Mouse (Mus musculus): ENCODE results near the gene Myo18a. TPM values are rescaled to one million over a fixed set of nuclear protein-coding genes. Genes with fewer than 3 reads are reported as not detected.

Gene Myo18a
- total RNA-seq, 1 experiment, result 33.3 TPM

DNA sequence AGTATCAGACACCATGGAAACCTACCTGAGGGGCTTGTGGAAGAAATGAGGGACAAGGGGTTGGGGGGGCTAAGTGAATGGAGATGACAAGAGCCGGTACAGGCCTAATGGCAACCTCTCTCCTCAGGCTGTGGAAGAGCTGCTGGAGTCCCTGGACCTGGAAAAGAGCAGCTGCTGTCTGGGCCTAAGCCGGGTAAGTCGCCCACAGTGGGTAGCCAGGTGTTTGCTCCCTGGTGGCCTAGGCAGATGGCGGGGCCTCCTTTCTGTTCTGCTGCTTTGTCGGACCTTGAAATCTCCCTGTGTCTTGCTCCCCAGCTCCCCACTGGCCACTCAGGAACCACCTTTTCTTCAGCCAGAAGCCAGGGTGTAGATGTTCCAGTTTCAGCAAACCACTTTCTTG, 73.2 kb downstream of the Myo18a start:
- H3K36me3 ChIP-seq (ENCODE audit: control insufficient read depth, insufficient read depth, low read length, poor library complexity, severe bottlenecking), result no peaks in the 10 kb centered on the region; the same call in 1 of the 2 replicates
- no peaks in the 10 kb centered on the region for H3K9me3 ChIP-seq (ENCODE audit: control insufficient read depth, insufficient read depth, low read depth, low read length)
- in situ Hi-C loops (cut with MboI; ENCODE audit: low sequenced_read_pairs in 2 of 2, unreplicated experiment in 2 of 2), result no loop called here
- no peak overlapping the region for H3K27ac ChIP-seq (ENCODE audit: insufficient read depth, low read depth, low read length, poor library complexity, severe bottlenecking)
- TF ChIP-seq MAFK (IDR thresholded peaks at IDR 0.05; ENCODE audit: insufficient read depth, low read depth, low read length), result no peak
- no peak for TF ChIP-seq ZNF384 (IDR thresholded peaks at IDR 0.05; ENCODE audit: low read depth, low read length)
- TF ChIP-seq ZC3H11A (IDR thresholded peaks at IDR 0.05; ENCODE audit: borderline replicate concordance, low read depth, low read length), result no peak
- TF ChIP-seq HCFC1 (IDR thresholded peaks at IDR 0.05; ENCODE audit: borderline replicate concordance, insufficient read depth, low read length), result no peak
- TF ChIP-seq CHD2 (IDR thresholded peaks at IDR 0.05; ENCODE audit: low read depth, low read length), result no peak
- DNase-seq (ENCODE audit: low read depth, low spot score), result no peak
- H3K9ac ChIP-seq (ENCODE audit: insufficient read depth, low read depth, low read length, poor library complexity, severe bottlenecking), result no peak overlapping the region
- H3K4me1 ChIP-seq (ENCODE audit: control insufficient read depth in 2 of 2, insufficient read depth in 2 of 2, low read length in 2 of 2, poor library complexity in 1 of 2), result peaks cover 0 to 10% of the 10 kb centered on the region in 2 experiments; a peak in 1 of 4 replicates
- no peak overlapping the region for H3K4me3 ChIP-seq (ENCODE audit: insufficient read depth in 1 of 2, low read depth in 1 of 2, low read length in 2 of 2, poor library complexity in 1 of 2, severe bottlenecking in 1 of 2)

GRCm38 (mm10) chr11:77836751-77837150, 73.7 kb downstream of the Myo18a start:
- Histone ChIP-seq H3K4me1 (ENCODE audit: control insufficient read depth in 2 of 2, insufficient read depth in 2 of 2, low read length in 2 of 2, poor library complexity in 1 of 2) (peaks cover 0 to 10% of the 10 kb centered on the region in 2 experiments; a peak in 1 of 4 replicates), H3K36me3 (ENCODE audit: control insufficient read depth, insufficient read depth, low read length, poor library complexity, severe bottlenecking) (peaks cover 1% of the 10 kb centered on the region; the same call in 1 of the 2 replicates), H3K4me3 (ENCODE audit: insufficient read depth in 1 of 2, low read depth in 1 of 2, low read length in 2 of 2, poor library complexity in 1 of 2, severe bottlenecking in 1 of 2) (no peak overlapping the region), H3K9me3 (ENCODE audit: control insufficient read depth, insufficient read depth, low read depth, low read length) (no peaks in the 10 kb centered on the region), H3K27ac (ENCODE audit: insufficient read depth, low read depth, low read length, poor library complexity, severe bottlenecking) (no peak overlapping the region), H3K9ac (ENCODE audit: insufficient read depth, low read depth, low read length, poor library complexity, severe bottlenecking) (no peak overlapping the region)
- no peak for DNase-seq (ENCODE audit: low read depth, low spot score)
- in situ Hi-C loops (cut with MboI; ENCODE audit: low sequenced_read_pairs in 2 of 2, unreplicated experiment in 2 of 2), result no loop called here
- TF ChIP-seq MAFK (IDR thresholded peaks at IDR 0.05; ENCODE audit: insufficient read depth, low read depth, low read length), result no peak
- TF ChIP-seq ZNF384 (IDR thresholded peaks at IDR 0.05; ENCODE audit: low read depth, low read length), result no peak
- no peak for TF ChIP-seq HCFC1 (IDR thresholded peaks at IDR 0.05; ENCODE audit: borderline replicate concordance, insufficient read depth, low read length)
- no peak for TF ChIP-seq ZC3H11A (IDR thresholded peaks at IDR 0.05; ENCODE audit: borderline replicate concordance, low read depth, low read length)

GRCm38 (mm10) chr11:77837856-77838255, 74.8 kb downstream of the Myo18a start:
- H3K9ac ChIP-seq (ENCODE audit: insufficient read depth, low read depth, low read length, poor library complexity, severe bottlenecking), result no peak overlapping the region
- DNase-seq (ENCODE audit: low read depth, low spot score), result no peak
- no peak overlapping the region for H3K4me3 ChIP-seq (ENCODE audit: insufficient read depth in 1 of 2, low read depth in 1 of 2, low read length in 2 of 2, poor library complexity in 1 of 2, severe bottlenecking in 1 of 2)
- in situ Hi-C loops (cut with MboI; ENCODE audit: low sequenced_read_pairs in 2 of 2, unreplicated experiment in 2 of 2), result no loop called here
- H3K27ac ChIP-seq (ENCODE audit: insufficient read depth, low read depth, low read length, poor library complexity, severe bottlenecking), result no peak overlapping the region
- peaks cover 11% of the 10 kb centered on the region; the same call in 1 of the 2 replicates for H3K36me3 ChIP-seq (ENCODE audit: control insufficient read depth, insufficient read depth, low read length, poor library complexity, severe bottlenecking)
- peaks cover 0 to 8% of the 10 kb centered on the region in 2 experiments; a peak in 1 of 4 replicates for H3K4me1 ChIP-seq (ENCODE audit: control insufficient read depth in 2 of 2, insufficient read depth in 2 of 2, low read length in 2 of 2, poor library complexity in 1 of 2)
- TF ChIP-seq MAFK (IDR thresholded peaks at IDR 0.05; ENCODE audit: insufficient read depth, low read depth, low read length), result no peak
- TF ChIP-seq HCFC1 (IDR thresholded peaks at IDR 0.05; ENCODE audit: borderline replicate concordance, insufficient read depth, low read length), result no peak
- TF ChIP-seq ZNF384 (IDR thresholded peaks at IDR 0.05; ENCODE audit: low read depth, low read length), result no peak
- no peak for TF ChIP-seq ZC3H11A (IDR thresholded peaks at IDR 0.05; ENCODE audit: borderline replicate concordance, low read depth, low read length)
- no peak for TF ChIP-seq CHD2 (IDR thresholded peaks at IDR 0.05; ENCODE audit: low read depth, low read length)
- H3K9me3 ChIP-seq (ENCODE audit: control insufficient read depth, insufficient read depth, low read depth, low read length), result no peaks in the 10 kb centered on the region

GRCm38 (mm10) chr11:77840523-77841245, 77.6 kb downstream of the Myo18a start:
- peaks cover 0 to 8% of the 10 kb centered on the region in 2 experiments; a peak in 1 of 4 replicates for H3K4me1 ChIP-seq (ENCODE audit: control insufficient read depth in 2 of 2, insufficient read depth in 2 of 2, low read length in 2 of 2, poor library complexity in 1 of 2)
- no peak for TF ChIP-seq CHD2 (IDR thresholded peaks at IDR 0.05; ENCODE audit: low read depth, low read length)
- TF ChIP-seq MAFK (IDR thresholded peaks at IDR 0.05; ENCODE audit: insufficient read depth, low read depth, low read length), result no peak
- no peak for TF ChIP-seq ZC3H11A (IDR thresholded peaks at IDR 0.05; ENCODE audit: borderline replicate concordance, low read depth, low read length)
- no peak for TF ChIP-seq HCFC1 (IDR thresholded peaks at IDR 0.05; ENCODE audit: borderline replicate concordance, insufficient read depth, low read length)
- H3K36me3 ChIP-seq (ENCODE audit: control insufficient read depth, insufficient read depth, low read length, poor library complexity, severe bottlenecking), result peaks cover 30% of the 10 kb centered on the region
- no peaks in the 10 kb centered on the region for H3K9me3 ChIP-seq (ENCODE audit: control insufficient read depth, insufficient read depth, low read depth, low read length)
- H3K9ac ChIP-seq (ENCODE audit: insufficient read depth, low read depth, low read length, poor library complexity, severe bottlenecking), result no peak overlapping the region
- H3K27ac ChIP-seq (ENCODE audit: insufficient read depth, low read depth, low read length, poor library complexity, severe bottlenecking), result no peak overlapping the region
- no peak for DNase-seq (ENCODE audit: low read depth, low spot score)
- no peak overlapping the region for H3K4me3 ChIP-seq (ENCODE audit: insufficient read depth in 1 of 2, low read depth in 1 of 2, low read length in 2 of 2, poor library complexity in 1 of 2, severe bottlenecking in 1 of 2)
- in situ Hi-C loops (cut with MboI; ENCODE audit: low sequenced_read_pairs in 2 of 2, unreplicated experiment in 2 of 2), result no loop called here

Data from ES-E14 (cell line).